10 mouse cellular contexts compared by ENCODE assay signal in the genomic region with DNA sequence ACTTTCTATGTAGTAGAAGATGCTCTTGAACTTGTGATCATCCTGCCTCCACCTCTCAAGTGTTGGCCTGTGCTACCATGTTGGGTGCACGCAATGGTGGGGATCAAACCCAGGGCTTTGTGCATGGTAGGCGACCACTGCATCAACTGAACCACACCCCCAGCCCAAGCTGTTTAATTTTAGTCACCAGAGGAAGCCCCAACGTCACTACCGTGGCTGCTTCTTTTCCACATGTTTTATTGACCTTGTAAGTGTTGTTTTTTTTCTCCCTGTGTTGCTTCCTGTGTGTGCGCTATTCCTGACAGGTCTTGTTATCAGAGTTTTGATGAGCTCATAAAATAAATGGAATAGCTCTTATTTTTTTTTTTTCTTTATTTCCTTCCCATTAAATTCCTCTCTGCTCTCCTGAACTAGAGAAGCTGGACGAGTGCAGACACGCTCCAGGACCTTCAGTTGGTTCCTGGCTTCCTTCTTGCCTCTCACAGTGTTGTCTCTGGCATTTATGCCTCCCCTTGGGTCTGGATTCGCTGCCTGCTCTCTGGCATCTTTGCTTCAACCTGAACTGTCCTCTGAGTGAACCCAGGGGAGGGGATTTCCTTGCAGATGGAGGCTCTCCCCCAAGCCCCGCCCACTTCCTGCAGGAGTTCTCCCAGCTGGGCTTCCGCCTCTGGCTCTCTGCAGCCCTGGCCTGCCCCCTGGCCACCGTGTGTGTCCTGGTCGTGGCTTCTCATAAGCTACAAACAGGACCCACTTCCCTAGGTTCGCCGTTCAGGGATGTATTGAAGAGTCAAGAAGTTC.
A peak's percentile ranks its signal among the peaks of the same experiment; 100 is the strongest.
DNase-seq lines count a peak whose midpoint lies in the region; ATAC-seq and TF ChIP-seq lines count a peak whose summit lies in the region.
"Had no signal": no experiment of that assay in that cellular context is flagged by ENCODE, and none has a peak within 500 bp of the region (broad histone marks: within the 10 kb centered on the region; RNA-seq: fewer than 3 reads in every experiment).

No protein-coding gene starts in this region.

- intact Hi-C loops in left cerebral cortex, postnatal 36 days (cut with DNase I), result no loop called here

- no peaks in the 10 kb centered on the region for H3K36me3 ChIP-seq in forebrain, embryonic 10.5 days (replicated peaks)
- no peaks in the 10 kb centered on the region for H3K36me3 ChIP-seq in forebrain, embryonic 16.5 days (ENCODE audit: control insufficient read depth, insufficient read depth)
- H3K36me3 ChIP-seq in heart, embryonic 10.5 days, result no peaks in the 10 kb centered on the region
- H3K36me3 ChIP-seq in megakaryocyte, embryonic 14.5 days (replicated peaks; ENCODE audit: low read length), result no peaks in the 10 kb centered on the region
- H3K36me3 ChIP-seq: G1E; midbrain, embryonic 12.5 days had no signal

- no peak overlapping the region for H3K9ac ChIP-seq in forebrain, embryonic 16.5 days (replicated peaks; ENCODE audit: low read depth, low read length)
- H3K9ac ChIP-seq: midbrain, embryonic 12.5 days had no signal

- no peak for TF ChIP-seq CTCF in brain, embryonic 14.5 days (IDR thresholded peaks at IDR 0.05; ENCODE audit: borderline replicate concordance, extremely low read depth, insufficient read depth, insufficient read length)

- H3K4me1 ChIP-seq in forebrain, embryonic 10.5 days, result peaks cover 7% of the 10 kb centered on the region
- no peaks in the 10 kb centered on the region for H3K4me1 ChIP-seq in forebrain, embryonic 16.5 days (replicated peaks; ENCODE audit: control insufficient read depth, insufficient read depth, low read length)
- peaks cover 12% of the 10 kb centered on the region for H3K4me1 ChIP-seq in heart, embryonic 10.5 days
- peaks cover 10% of the 10 kb centered on the region for H3K4me1 ChIP-seq in megakaryocyte, embryonic 14.5 days

- H3K4me3 ChIP-seq in forebrain, embryonic 10.5 days, result 0 out of 2 replicates have a peak overlapping the region, but pooled peaks have one; percentile 0
- no peak overlapping the region for H3K4me3 ChIP-seq in forebrain, embryonic 16.5 days (replicated peaks; ENCODE audit: low read length)
- H3K4me3 ChIP-seq in heart, embryonic 10.5 days, result peak overlapping the region; percentile 18; the same call in 1 of the 2 replicates
- H3K4me3 ChIP-seq in megakaryocyte, embryonic 14.5 days (replicated peaks), result peak overlapping the region; percentile 40
- H3K4me3 ChIP-seq: midbrain, embryonic 12.5 days had no signal

- no peak for TF ChIP-seq POLR2A in brain, embryonic 14.5 days (IDR thresholded peaks at IDR 0.05; ENCODE audit: borderline replicate concordance, extremely low read depth, insufficient read depth, insufficient read length, poor library complexity, severe bottlenecking)

- H3K4me2 ChIP-seq in forebrain, embryonic 16.5 days (ENCODE audit: low read length), result no peak overlapping the region
- H3K4me2 ChIP-seq: midbrain, embryonic 12.5 days had no signal

- H3K27ac ChIP-seq in forebrain, embryonic 10.5 days, result peak overlapping the region; percentile 65
- no peak overlapping the region for H3K27ac ChIP-seq in forebrain, embryonic 16.5 days (ENCODE audit: low read length)
- H3K27ac ChIP-seq in heart, embryonic 10.5 days, result peak overlapping the region; percentile 73
- H3K27ac ChIP-seq: midbrain, embryonic 12.5 days had no signal

- no peaks in the 10 kb centered on the region for H3K27me3 ChIP-seq in forebrain, embryonic 10.5 days (ENCODE audit: poor library complexity, severe bottlenecking)
- H3K27me3 ChIP-seq in forebrain, embryonic 16.5 days (replicated peaks; ENCODE audit: control insufficient read depth, insufficient read depth, low read length), result no peaks in the 10 kb centered on the region
- H3K27me3 ChIP-seq in heart, embryonic 10.5 days (ENCODE audit: insufficient read depth, poor library complexity, severe bottlenecking), result no peaks in the 10 kb centered on the region
- H3K27me3 ChIP-seq in megakaryocyte, embryonic 14.5 days (replicated peaks), result peaks cover 7% of the 10 kb centered on the region
- H3K27me3 ChIP-seq: midbrain, embryonic 12.5 days had no signal

- DNase-seq in forebrain, embryonic 10.5 days (ENCODE audit: extremely low spot score, low spot score), result peak; percentile 52
- peak; percentile 31 for DNase-seq in brain, embryonic 14.5 days (ENCODE audit: low read depth)
- DNase-seq in heart, embryonic 10.5 days (ENCODE audit: low spot score), result peak; percentile 92
- DNase-seq in kidney, postnatal 10 days, result peak; percentile 94
- DNase-seq in testis, postnatal 10 days (ENCODE audit: low spot score), result peak; percentile 82
- no peak for DNase-seq in left cerebral cortex, postnatal 36 days (ENCODE audit: low spot score in 2 of 2)

- 49% methylated on average over 14 of the region's 14 CpGs for WGBS in forebrain, embryonic 10.5 days
- WGBS in forebrain, embryonic 16.5 days, result 51% methylated on average over 14 of the region's 14 CpGs
- 33% methylated on average over 14 of the region's 14 CpGs for WGBS in heart, embryonic 10.5 days

- H3K9me3 ChIP-seq in forebrain, embryonic 10.5 days, result no peaks in the 10 kb centered on the region
- H3K9me3 ChIP-seq in forebrain, embryonic 16.5 days (ENCODE audit: control insufficient read depth, low read length), result no peaks in the 10 kb centered on the region
- no peaks in the 10 kb centered on the region for H3K9me3 ChIP-seq in heart, embryonic 10.5 days
- H3K9me3 ChIP-seq in megakaryocyte, embryonic 14.5 days, result no peaks in the 10 kb centered on the region
- H3K9me3 ChIP-seq: G1E; midbrain, embryonic 12.5 days had no signal

- no peak for ATAC-seq in forebrain, embryonic 16.5 days

Comparison
In these comparisons a context has a peak if more than half of its experiments do, and no peak if none do; other contexts are left out.
1. DNase-seq: peak in forebrain, embryonic 10.5 days (single experiment), brain, embryonic 14.5 days (single experiment), heart, embryonic 10.5 days (single experiment), kidney, postnatal 10 days (single experiment) and testis, postnatal 10 days (single experiment); none in left cerebral cortex, postnatal 36 days (0 of 2).